Mouse (Mus musculus) liver, embryonic 16.5 days (tissue): ENCODE data around the gene Cenpv. TPM values are rescaled to one million over a fixed set of nuclear protein-coding genes. Genes with fewer than 3 reads are reported as not detected.

Source experiments
- ATAC-seq: fragments of 200-750 bp; cut with Nextera tagmentation; 2 replicates; pipeline ENCODE4 v1.8.0; 2017; ENCODE audit warnings: low read depth, mild to moderate bottlenecking, moderate number of reproducible peaks, moderate library complexity
- H3K27ac ChIP-seq: fragments of 300-500 bp; sonication (generic); 2 replicates; pipeline ENCODE4 v1.5.1; 2014; ENCODE audit warnings: mild to moderate bottlenecking, low read length
- H3K27me3 ChIP-seq: fragments of 300-500 bp; sonication (generic); 2 replicates; pipeline ENCODE4 v1.6.1; 2014; ENCODE audit warnings: low read depth, low read length, mixed read lengths; ENCODE audit not compliant: control insufficient read depth, insufficient read depth
- H3K36me3 ChIP-seq: fragments of 300-500 bp; sonication (generic); 2 replicates; pipeline ENCODE4 v1.6.1; 2014; ENCODE audit warnings: mild to moderate bottlenecking; ENCODE audit not compliant: control insufficient read depth, insufficient read depth
- H3K4me1 ChIP-seq: fragments of 300-500 bp; sonication (generic); 2 replicates; pipeline ENCODE4 v1.6.1; 2014; ENCODE audit warnings: low read depth, low read length, mixed read lengths; ENCODE audit not compliant: control insufficient read depth
- H3K4me2 ChIP-seq: fragments of 300-500 bp; sonication (generic); 2 replicates; pipeline ENCODE4 v1.6.1; 2014; ENCODE audit warnings: low read depth, low read length, mixed read lengths
- H3K4me3 ChIP-seq: fragments of 300-500 bp; sonication (generic); 2 replicates; pipeline ENCODE4 v1.5.1; 2014; ENCODE audit warnings: low read depth, mild to moderate bottlenecking, low read length
- H3K9ac ChIP-seq: fragments of 300-500 bp; sonication (generic); 2 replicates; pipeline ENCODE4 v1.6.1; 2014; ENCODE audit warnings: low read depth, low read length
- H3K9me3 ChIP-seq: fragments of 300-500 bp; sonication (generic); replicated peaks from 2 replicates; pipeline ENCODE4 v1.6.1; 2016; ENCODE audit warnings: low read length; ENCODE audit not compliant: control insufficient read depth
- WGBS: fragments of 180-500 bp; shearing (Covaris S2); extraction: QIAGEN DNeasy Blood & Tissue Kit; methylation state at CpG from one replicate; pipeline ENCODE4 v1.1.7; 2014; ENCODE audit not compliant: insufficient replicate concordance; 5-methylcytosine and 5-hydroxymethylcytosine counted together
- polyA plus RNA-seq: library from polyadenylated mRNA; unstranded; fragments of >200 nt; fragmentation: Nextera tagmentation; extraction: Ambion mirVana; gene quantifications from 2 replicates; pipeline ENCODE4 v1.2.1, GENCODE M21; 2015

The Cenpv gene
- polyA plus RNA-seq, 1 experiment from 2014 or later: 7.2 TPM

DNA sequence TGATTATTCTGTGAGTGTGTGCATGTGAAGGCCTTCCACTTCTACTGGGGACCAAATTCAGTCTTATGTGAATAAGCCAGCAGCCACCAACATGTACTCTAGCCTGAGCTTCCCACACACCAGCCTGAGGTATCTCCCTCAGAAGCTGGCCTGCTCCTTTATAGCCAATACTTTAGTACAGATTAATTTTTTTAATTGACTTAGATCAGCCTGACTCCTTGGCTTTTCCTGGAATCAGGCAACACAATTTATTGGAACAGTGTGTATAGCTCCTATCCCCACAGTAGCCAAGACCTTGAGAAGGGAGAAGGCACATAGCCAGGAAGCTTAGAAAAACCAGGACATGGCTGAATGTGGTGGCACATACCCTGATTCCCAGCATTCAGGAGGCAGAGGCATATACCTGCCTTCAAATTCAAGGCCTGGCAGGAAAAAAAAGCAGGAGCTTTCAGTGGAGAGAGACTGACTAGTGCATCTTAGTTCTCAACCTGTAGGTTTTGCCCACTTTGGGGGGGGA, 16.9 kb upstream of the Cenpv start:
- H3K4me3 ChIP-seq: no peak overlapping the region

DNA sequence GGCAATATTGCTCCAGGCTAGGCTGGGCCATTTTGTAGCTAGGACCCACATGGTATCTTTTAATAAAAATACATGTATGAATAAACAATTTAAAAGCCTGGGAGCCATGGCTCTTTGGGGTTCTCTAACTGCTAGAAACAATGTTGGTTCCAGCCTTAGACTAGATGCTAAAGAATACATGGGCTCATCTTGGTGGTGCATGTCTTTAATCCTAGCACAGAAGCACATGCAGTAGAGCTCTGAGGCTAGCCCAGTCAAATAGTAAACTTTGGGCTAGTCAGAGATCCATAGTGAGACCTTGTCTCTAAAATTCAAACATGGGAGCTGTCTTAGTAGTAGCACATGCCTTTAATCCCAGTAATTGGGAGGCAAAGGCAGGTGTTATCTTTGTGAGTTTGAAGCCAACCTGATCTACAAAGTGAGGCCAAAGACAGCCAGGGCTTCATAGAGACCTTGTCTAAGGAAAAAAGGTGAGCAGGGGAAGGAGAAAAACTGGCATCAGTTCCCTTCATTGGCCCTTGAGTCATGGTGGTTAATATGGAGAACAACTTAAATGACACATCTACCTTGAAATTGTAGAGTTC, 16.0 kb upstream of the Cenpv start:
- Histone ChIP-seq H3K4me1 (peaks cover 21% of the 10 kb centered on the region), H3K9ac (no peak overlapping the region), H3K4me3 (peak overlapping the region; percentile 67), H3K9me3 (no peaks in the 10 kb centered on the region), H3K36me3 (peaks cover 26% of the 10 kb centered on the region), H3K4me2 (peak overlapping the region; percentile 84), H3K27me3 (no peaks in the 10 kb centered on the region), H3K27ac (0 out of 2 replicates have a peak overlapping the region, but pooled peaks have one; percentile 18)
- ATAC-seq: no peak

More for the DNA sequence above, 16.9 kb upstream of the Cenpv start:
- peaks cover 26% of the 10 kb centered on the region for H3K36me3 ChIP-seq
- no peak for ATAC-seq
- no peak overlapping the region for H3K27ac ChIP-seq
- peaks cover 23% of the 10 kb centered on the region for H3K4me1 ChIP-seq
- no peak overlapping the region for H3K4me2 ChIP-seq
- no peak overlapping the region for H3K9ac ChIP-seq
- H3K27me3 ChIP-seq: no peaks in the 10 kb centered on the region
- no peaks in the 10 kb centered on the region for H3K9me3 ChIP-seq

DNA sequence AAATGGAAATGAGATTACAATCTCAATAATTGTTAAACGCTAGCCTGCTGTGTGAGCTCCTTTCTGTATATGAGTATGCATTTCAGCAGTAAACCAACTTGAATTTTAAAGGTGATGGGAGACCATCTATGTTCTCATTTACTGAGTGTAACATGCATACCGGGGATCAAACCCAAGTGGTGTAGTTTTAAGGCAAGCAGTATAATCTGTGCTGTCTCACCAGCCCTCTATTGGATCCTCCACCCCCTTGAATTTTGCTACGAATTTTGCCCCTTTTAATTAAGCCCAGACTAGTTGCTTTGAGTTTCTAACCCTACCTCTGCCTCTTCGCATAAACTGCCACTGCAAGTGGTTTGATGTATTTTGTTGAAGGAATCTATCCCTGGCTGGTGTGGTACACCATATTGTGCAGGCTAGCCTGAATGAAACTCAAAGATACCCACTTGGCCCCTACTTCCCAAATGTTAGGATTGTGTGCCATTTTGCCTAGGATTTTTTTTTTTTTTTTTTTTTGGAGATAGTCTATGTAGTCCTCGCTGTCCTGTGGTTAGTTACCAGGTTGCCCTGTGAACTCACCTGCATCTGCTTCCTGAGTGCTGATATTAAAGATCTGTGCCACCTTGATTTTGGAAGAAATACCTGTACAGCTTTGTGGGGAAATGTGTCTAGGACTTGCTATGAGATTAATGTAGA, 15.2 kb upstream of the Cenpv start:
- 66% methylated on average over 5 of the region's 5 CpGs for whole genome bisulfite sequencing
- peak overlapping the region; percentile 84 for H3K4me2 ChIP-seq

GRCm38 (mm10) chr11:62553633-62554032, 14.6 kb upstream of the Cenpv start:
- Histone ChIP-seq H3K36me3 (peaks cover 26% of the 10 kb centered on the region), H3K4me1 (peaks cover 28% of the 10 kb centered on the region), H3K9me3 (no peaks in the 10 kb centered on the region), H3K9ac (peak overlapping the region; percentile 60; the same call in 1 of the 2 replicates), H3K4me3 (peak overlapping the region; percentile 67), H3K4me2 (peak overlapping the region; percentile 84), H3K27ac (no peak overlapping the region), H3K27me3 (no peaks in the 10 kb centered on the region)
- no peak for ATAC-seq
- WGBS: 74% methylated on average over 5 of the region's 5 CpGs

More for the DNA sequence above, 15.2 kb upstream of the Cenpv start:
- Histone ChIP-seq H3K36me3 (peaks cover 26% of the 10 kb centered on the region), H3K9ac (no peak overlapping the region), H3K27me3 (no peaks in the 10 kb centered on the region), H3K4me3 (peak overlapping the region; percentile 67), H3K4me1 (peaks cover 28% of the 10 kb centered on the region), H3K27ac (0 out of 2 replicates have a peak overlapping the region, but pooled peaks have one; percentile 18), H3K9me3 (no peaks in the 10 kb centered on the region)
- ATAC-seq: no peak

DNA sequence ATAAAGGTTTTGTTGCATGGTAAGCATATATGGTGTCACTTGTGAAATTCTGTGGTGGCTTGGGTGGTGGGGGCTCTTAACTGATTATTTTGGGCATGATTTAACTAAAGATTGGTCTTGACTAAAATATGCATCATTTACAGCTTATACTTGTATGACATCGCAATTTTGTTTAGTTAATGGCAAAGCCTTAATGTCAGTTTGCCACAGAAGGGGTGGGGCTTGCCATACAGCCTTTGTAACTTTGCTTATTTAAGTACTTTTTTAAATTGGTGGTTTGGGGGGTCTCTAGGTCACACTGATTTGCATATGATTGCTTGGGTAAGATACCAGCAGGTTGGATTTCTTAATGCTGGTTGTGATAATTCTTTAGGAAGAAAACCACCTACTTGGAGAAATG, 14.1 kb upstream of the Cenpv start:
- Histone ChIP-seq H3K36me3 (peaks cover 26% of the 10 kb centered on the region), H3K27me3 (no peaks in the 10 kb centered on the region), H3K4me2 (peak overlapping the region; percentile 84), H3K4me3 (peak overlapping the region; percentile 67), H3K4me1 (peaks cover 28% of the 10 kb centered on the region), H3K9ac (peak overlapping the region; percentile 60), H3K9me3 (no peaks in the 10 kb centered on the region), H3K27ac (no peak overlapping the region)
- ATAC-seq: no peak
- 20% methylated on average over 1 of the region's 1 CpGs for WGBS

DNA sequence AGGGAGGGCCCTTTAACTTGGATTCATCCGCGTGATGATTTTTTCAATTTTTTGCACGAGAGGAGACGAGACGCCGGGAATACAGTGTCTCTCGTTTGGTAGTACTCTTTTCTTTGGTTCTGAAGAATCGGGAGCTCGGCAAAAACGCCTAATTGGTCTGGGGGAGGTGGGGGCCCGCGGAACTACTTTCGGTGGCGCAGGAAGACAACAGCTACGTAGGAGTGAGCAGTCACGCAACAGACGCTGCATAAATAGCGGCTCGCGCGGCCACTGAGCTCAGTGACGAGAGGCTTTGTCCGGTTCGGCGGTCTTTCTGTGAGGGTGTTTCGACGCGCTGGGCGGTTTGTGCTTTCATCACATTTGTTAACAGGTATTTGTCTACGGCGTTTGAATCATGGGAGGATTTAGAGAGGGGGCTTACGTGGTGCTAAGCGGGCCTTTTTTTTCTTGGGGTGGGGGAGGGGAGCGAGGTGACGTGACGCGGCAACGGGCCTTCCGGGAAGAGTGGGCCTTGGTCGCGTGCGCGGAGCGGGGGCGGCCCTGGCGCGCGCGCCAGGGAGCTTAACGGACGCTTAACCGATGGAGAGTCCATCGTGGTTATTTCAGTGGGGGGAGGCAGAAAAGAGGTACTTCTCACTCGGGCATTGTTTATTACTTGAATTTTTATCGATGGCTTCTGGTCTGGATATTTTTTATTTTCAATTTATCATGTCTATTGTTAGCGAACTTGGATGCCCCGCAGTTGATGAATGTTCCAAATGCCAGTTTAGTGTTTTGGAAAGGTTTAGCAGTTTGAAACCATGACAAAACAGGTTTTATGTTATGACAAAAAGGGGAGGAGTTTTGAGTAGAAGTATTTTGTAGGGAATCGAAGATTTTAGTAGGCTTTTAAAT, 12.4 kb upstream of the Cenpv start:
- H3K27me3 ChIP-seq: no peaks in the 10 kb centered on the region
- ATAC-seq: peak; percentile 73
- peak overlapping the region; percentile 78 for H3K4me3 ChIP-seq
- H3K27ac ChIP-seq: peak overlapping the region; percentile 91
- H3K36me3 ChIP-seq: peaks cover 26% of the 10 kb centered on the region
- H3K4me1 ChIP-seq: peaks cover 28% of the 10 kb centered on the region
- no peaks in the 10 kb centered on the region for H3K9me3 ChIP-seq
- peak overlapping the region; percentile 58 for H3K4me2 ChIP-seq
- under 1% methylated on average over 58 of the region's 58 CpGs for WGBS
- peak overlapping the region; percentile 82 for H3K9ac ChIP-seq

DNA sequence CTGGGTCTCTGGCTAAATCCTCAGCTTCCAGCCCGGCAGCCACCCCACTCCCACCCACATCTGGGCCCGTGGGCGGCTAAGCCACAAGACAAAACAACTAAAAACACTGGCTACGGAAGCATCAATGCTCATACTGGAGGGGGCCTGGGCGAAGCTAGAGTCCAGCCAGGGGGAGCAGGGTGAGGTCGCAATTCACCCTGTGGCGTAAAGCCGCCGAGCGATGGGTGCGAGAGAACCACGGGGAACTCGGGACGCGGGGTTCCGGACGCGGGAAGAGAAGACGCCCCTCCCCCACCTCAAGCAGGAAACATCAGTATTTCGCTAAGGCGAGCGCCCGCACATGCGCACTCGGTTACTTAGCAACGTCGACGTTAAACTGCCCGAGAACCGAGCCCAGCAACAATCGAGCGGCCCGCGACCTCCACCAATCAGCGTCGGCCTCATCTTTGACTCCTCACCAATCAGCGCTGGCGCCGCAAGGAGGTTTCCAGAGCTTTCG, 11.7 kb upstream of the Cenpv start, which contains the start of gene Ubb:
Ubb (plus strand) TSS at position 445 of the 499 bp plus-strand sequence.
- Histone ChIP-seq H3K36me3 (peaks cover 26% of the 10 kb centered on the region), H3K9ac (peak within 1 kb of the TSS; percentile 90), H3K4me1 (peaks cover 28% of the 10 kb centered on the region), H3K9me3 (no peaks in the 10 kb centered on the region), H3K27ac (peak within 1 kb of the TSS; percentile 97), H3K27me3 (no peaks in the 10 kb centered on the region), H3K4me2 (peak within 1 kb of the TSS; percentile 93), H3K4me3 (peak within 1 kb of the TSS; percentile 78)
- under 1% methylated on average over 40 of the region's 40 CpGs for WGBS
- peak; percentile 94 for ATAC-seq

- H3K9ac ChIP-seq: peak overlapping the region; percentile 90
These were observed 11.2 kb upstream of the Cenpv start for GRCm38 (mm10) chr11:62550227-62550685.

More at GRCm38 (mm10) chr11:62550227-62550685, 11.2 kb upstream of the Cenpv start:
- peak overlapping the region; percentile 97 for H3K27ac ChIP-seq
- peaks cover 23% of the 10 kb centered on the region for H3K36me3 ChIP-seq
- no peaks in the 10 kb centered on the region for H3K27me3 ChIP-seq
- H3K4me1 ChIP-seq: peaks cover 28% of the 10 kb centered on the region
- no peaks in the 10 kb centered on the region for H3K9me3 ChIP-seq
- ATAC-seq: peak; percentile 70
- H3K4me3 ChIP-seq: peak overlapping the region; percentile 78
- WGBS: 1% methylated on average over 11 of the region's 11 CpGs
- H3K4me2 ChIP-seq: peak overlapping the region; percentile 93
